Mouse (Mus musculus): ENCODE measurements around the gene Gm17349.

DNA sequence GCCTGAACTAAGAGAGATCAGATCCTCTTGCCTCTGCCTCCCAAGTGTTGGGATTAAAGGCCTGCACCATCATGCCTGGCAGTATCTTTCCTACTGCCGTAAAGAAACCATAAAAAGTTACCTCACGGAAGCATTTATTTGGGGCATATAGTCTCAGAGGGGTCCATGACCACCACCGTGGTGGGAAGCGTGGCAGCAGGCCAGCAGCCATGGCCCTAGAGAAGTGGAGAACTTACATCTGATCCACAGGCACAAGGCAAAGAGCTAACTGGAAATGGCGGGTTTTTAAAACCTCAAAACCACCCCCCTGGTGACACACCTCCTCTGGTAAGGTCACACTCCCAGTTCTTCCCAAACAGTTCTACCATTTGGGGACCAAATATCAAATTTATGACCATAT lies 22.9 kb upstream of the Gm17349 start:
- no peak for TF ChIP-seq CTCF (IDR thresholded peaks at IDR 0.05; ENCODE audit: control insufficient read depth, insufficient read depth, insufficient replicate concordance, low read depth, low read length)
- no peak for TF ChIP-seq POLR2A (IDR thresholded peaks at IDR 0.05; ENCODE audit: control insufficient read depth, low read depth, low read length)

Data from testis, adult 2 months (tissue).